Mouse (Mus musculus) intestine, embryonic 14.5 days (tissue): ENCODE results near the gene Myh11. TPM values are rescaled to one million over a fixed set of nuclear protein-coding genes. Genes with fewer than 3 reads are reported as not detected.

Source experiments
- ATAC-seq: fragments of 200-750 bp; cut with Nextera tagmentation; replicated peaks from 2 replicates; pipeline ENCODE4 v1.8.0; 2017; ENCODE audit warnings: low read depth, moderate number of reproducible peaks, moderate TSS enrichment, moderate library complexity; ENCODE audit not compliant: low FRiP score, low TSS enrichment
- DNase-seq: peaks from one replicate; pipeline ENCODE4 v3.0.0-alpha.2; 2018; ENCODE audit warnings: low spot score
- H3K27ac ChIP-seq: fragments of 300-500 bp; sonication (generic); 2 replicates; pipeline ENCODE4 v1.5.1; 2014; ENCODE audit warnings: low read depth, mild to moderate bottlenecking, control low read depth
- H3K27me3 ChIP-seq: fragments of 300-500 bp; sonication (generic); replicated peaks from 2 replicates; pipeline ENCODE4 v1.6.1; 2014; ENCODE audit warnings: low read length, control low read depth; ENCODE audit not compliant: control insufficient read depth, insufficient read depth
- H3K36me3 ChIP-seq: fragments of 300-500 bp; sonication (generic); 2 replicates; pipeline ENCODE4 v1.6.1; 2014; ENCODE audit warnings: low read length, control low read depth; ENCODE audit not compliant: control insufficient read depth, insufficient read depth
- H3K4me1 ChIP-seq: fragments of 300-500 bp; sonication (generic); replicated peaks from 2 replicates; pipeline ENCODE4 v1.6.1; 2014; ENCODE audit warnings: low read length, control low read depth, mixed read lengths; ENCODE audit not compliant: control insufficient read depth, insufficient read depth
- H3K4me2 ChIP-seq: fragments of 300-500 bp; sonication (generic); 2 replicates; pipeline ENCODE4 v1.6.1; 2014; ENCODE audit warnings: low read length
- H3K4me3 ChIP-seq: fragments of 300-500 bp; sonication (generic); 2 replicates; pipeline ENCODE4 v1.5.1; 2014; ENCODE audit warnings: low read depth, low read length, control low read depth, mixed read lengths
- H3K9ac ChIP-seq: fragments of 300-500 bp; sonication (generic); 2 replicates; pipeline ENCODE4 v1.6.1; 2014; ENCODE audit warnings: mild to moderate bottlenecking, low read length
- H3K9me3 ChIP-seq: fragments of 300-500 bp; sonication (generic); 2 replicates; pipeline ENCODE4 v1.6.1; 2016; ENCODE audit warnings: low read length, control low read depth; ENCODE audit not compliant: control insufficient read depth
- WGBS: fragments of 180-500 bp; shearing (Covaris S2); extraction: QIAGEN DNeasy Blood & Tissue Kit; methylation state at CpG from one replicate; pipeline ENCODE4 v1.1.7; 2014; 5-methylcytosine and 5-hydroxymethylcytosine counted together
- polyA plus RNA-seq: library from polyadenylated mRNA; unstranded; fragments of >200 nt; fragmentation: Nextera tagmentation; extraction: Ambion mirVana; gene quantifications from 2 replicates; pipeline ENCODE4 v1.2.1, GENCODE M21; 2014

Gene Myh11
- polyA plus RNA-seq, 1 experiment from 2014 or later, result 215 TPM

DNA sequence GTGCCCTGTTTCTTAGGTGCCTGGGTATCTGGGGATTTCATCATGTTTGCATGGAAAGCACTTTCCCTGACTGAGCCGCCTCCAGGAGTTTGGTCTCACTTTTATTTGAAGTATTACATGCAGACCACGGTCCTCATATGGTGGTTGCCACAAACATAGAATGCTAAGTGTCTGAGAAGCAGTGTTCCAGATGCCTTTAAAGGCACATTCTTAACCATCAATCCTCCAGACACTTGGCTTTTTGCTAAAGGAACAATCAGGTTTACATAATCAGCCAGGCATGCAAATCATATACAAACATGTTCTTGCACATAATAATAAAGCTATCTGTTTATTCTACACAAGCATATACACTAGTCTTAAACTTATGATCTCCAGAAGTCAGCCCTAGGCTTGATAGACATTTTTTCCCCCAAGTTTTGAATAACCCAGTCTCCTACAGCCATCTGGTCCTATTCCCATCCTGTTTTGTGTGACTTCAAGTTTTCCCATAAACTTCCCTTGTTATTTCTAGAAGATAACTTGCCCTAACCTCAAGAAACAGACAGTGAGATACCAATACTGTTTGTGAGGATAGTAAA, 5.5 kb upstream of the Myh11 start:
- H3K4me1 ChIP-seq, result peaks cover 4% of the 10 kb centered on the region; the same call in 1 of the 2 replicates
- no peak overlapping the region for H3K9ac ChIP-seq
- no peaks in the 10 kb centered on the region for H3K9me3 ChIP-seq
- no peak overlapping the region for H3K4me2 ChIP-seq
- no peaks in the 10 kb centered on the region for H3K27me3 ChIP-seq
- peaks cover 33% of the 10 kb centered on the region for H3K36me3 ChIP-seq
- ATAC-seq (no peak), DNase-seq (no peak)
- WGBS, result 51% methylated on average over 2 of the region's 2 CpGs
- H3K27ac ChIP-seq, result peak overlapping the region; percentile 44
- H3K4me3 ChIP-seq, result no peak overlapping the region

DNA sequence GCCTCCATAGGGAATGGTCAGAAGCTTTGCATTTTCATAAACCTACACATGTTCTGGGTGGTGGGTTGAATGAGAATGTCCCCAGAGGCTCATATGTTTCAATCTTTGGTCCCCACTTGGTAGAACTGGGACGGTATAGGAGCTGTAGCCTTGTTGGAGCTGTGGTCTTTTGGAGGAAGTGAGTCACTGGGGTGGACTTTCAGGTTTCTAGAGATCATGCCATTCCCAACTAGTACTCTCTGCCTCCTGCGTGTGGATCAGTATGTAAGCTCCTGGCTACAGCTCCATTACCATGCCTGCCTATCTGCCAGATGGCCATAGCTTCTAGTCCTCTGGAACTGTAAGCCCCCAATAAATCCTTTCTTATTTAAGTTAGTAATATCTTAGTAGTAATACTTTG, 4.1 kb upstream of the Myh11 start:
- WGBS, result 78% methylated on average over 2 of the region's 2 CpGs
- no peak for DNase-seq
- Histone ChIP-seq H3K4me2 (no peak overlapping the region), H3K27ac (no peak overlapping the region), H3K9me3 (no peaks in the 10 kb centered on the region), H3K9ac (no peak overlapping the region), H3K4me1 (peaks cover 4% of the 10 kb centered on the region; the same call in 1 of the 2 replicates), H3K27me3 (no peaks in the 10 kb centered on the region), H3K4me3 (no peak overlapping the region), H3K36me3 (peaks cover 25% of the 10 kb centered on the region)
- no peak for ATAC-seq

DNA sequence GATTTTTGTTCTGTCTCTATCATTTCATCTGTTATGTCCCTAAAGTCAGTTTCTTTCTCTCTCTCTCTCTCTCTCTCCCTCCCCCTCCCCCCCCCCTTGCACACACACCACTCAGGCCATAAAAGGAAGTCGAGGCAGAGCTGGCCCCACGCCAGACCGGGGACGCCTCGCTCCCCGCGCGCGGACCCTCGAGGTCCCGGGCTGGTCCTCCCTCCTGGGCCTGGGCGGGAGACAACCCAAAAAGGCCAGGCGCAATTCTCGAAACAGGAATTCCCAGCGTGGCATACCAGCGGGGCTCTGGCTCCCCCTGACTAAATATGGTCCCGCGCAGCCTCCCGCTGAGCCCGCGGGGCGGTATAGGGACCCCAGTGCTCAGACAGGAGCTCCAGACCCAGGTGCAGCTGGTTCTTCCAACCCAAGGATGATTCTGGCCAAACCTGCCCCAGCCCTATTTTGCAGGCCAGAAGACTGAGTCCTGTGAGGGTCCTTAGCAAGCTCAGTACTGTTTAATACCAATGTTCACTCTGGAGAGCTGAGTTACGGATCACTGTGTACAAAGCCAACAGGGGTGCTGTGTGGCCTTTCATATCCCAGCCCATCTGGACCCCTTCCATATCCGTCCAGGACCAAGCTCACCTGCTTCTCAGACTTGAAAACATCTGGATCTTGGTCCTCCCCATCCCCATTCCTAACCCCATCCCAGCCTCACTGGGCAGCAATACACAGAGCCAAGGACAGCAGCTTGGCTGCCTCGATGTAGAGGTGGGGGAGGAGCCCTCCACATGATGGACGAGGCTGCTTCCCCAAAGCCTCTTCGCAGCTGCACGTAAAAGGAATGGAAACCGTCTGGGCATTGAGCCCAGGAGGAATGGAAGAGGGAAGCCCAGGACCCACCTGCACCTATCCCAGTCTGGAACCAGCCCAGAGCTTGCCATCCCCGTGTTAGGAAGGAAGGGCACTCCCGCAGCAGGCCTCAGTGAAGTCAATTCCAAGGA, 1.3 kb upstream of the Myh11 start:
- peak overlapping the region; percentile 48 for H3K4me2 ChIP-seq
- H3K4me3 ChIP-seq, result peak overlapping the region; percentile 31
- WGBS, result 7% methylated on average over 31 of the region's 31 CpGs
- ATAC-seq, result peak; percentile 72
- no peaks in the 10 kb centered on the region for H3K27me3 ChIP-seq
- H3K27ac ChIP-seq, result peak overlapping the region; percentile 85
- H3K9ac ChIP-seq, result peak overlapping the region; percentile 29; the same call in 1 of the 2 replicates
- no peaks in the 10 kb centered on the region for H3K9me3 ChIP-seq
- H3K36me3 ChIP-seq, result peaks cover 5% of the 10 kb centered on the region; the same call in 1 of the 2 replicates
- H3K4me1 ChIP-seq, result peaks cover 2% of the 10 kb centered on the region; the same call in 1 of the 2 replicates
- peak; percentile 76 for DNase-seq

GRCm38 (mm10) chr16:14272374-14272965, 18.7 kb downstream of the Myh11 start:
- peak; percentile 55; the same call in 1 of the 2 replicates for ATAC-seq
- H3K27me3 ChIP-seq, result no peaks in the 10 kb centered on the region
- peak overlapping the region; percentile 40 for H3K27ac ChIP-seq
- H3K4me1 ChIP-seq, result no peaks in the 10 kb centered on the region
- no peak overlapping the region for H3K9ac ChIP-seq
- no peak for DNase-seq
- H3K4me2 ChIP-seq, result no peak overlapping the region
- WGBS, result 35% methylated on average over 4 of the region's 4 CpGs
- H3K9me3 ChIP-seq, result no peaks in the 10 kb centered on the region
- peaks cover 8% of the 10 kb centered on the region; the same call in 1 of the 2 replicates for H3K36me3 ChIP-seq
- H3K4me3 ChIP-seq, result no peak overlapping the region

- H3K27ac ChIP-seq, result no peak overlapping the region
- H3K9ac ChIP-seq, result no peak overlapping the region
- ATAC-seq (no peak), DNase-seq (no peak)
- no peak overlapping the region for H3K4me2 ChIP-seq
- H3K4me3 ChIP-seq, result no peak overlapping the region
- H3K36me3 ChIP-seq, result no peaks in the 10 kb centered on the region
- no peaks in the 10 kb centered on the region for H3K9me3 ChIP-seq
- H3K27me3 ChIP-seq, result no peaks in the 10 kb centered on the region
- no peaks in the 10 kb centered on the region for H3K4me1 ChIP-seq
- 27% methylated on average over 4 of the region's 4 CpGs for WGBS
Observed at GRCm38 (mm10) chr16:14265203-14265920, 25.8 kb downstream of the Myh11 start.

DNA sequence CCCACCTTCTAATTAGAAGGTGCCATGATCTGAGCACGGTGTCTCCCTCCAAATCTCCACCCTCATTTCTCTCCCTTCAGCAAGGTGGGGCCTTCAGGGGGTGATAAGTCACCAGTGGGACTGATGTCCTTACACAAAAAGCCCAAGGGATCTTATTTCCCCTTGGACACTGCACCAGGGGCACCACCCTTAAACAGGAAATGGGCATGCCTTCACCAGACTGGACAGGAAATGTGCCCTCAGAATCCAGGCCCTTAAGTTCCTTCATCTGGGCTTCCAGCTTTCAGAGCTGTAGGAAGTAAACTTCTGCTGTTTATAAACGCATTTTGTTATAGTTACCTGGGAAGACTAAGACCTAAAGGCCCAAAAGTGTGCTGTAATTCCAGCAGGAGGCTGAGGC, 26.7 kb downstream of the Myh11 start:
- Histone ChIP-seq H3K9ac (no peak overlapping the region), H3K27ac (no peak overlapping the region), H3K4me3 (no peak overlapping the region), H3K4me1 (no peaks in the 10 kb centered on the region), H3K36me3 (no peaks in the 10 kb centered on the region), H3K4me2 (no peak overlapping the region), H3K27me3 (no peaks in the 10 kb centered on the region), H3K9me3 (no peaks in the 10 kb centered on the region)
- DNase-seq (no peak), ATAC-seq (no peak)
- 75% methylated on average over 2 of the region's 2 CpGs for WGBS

- no peak overlapping the region for H3K27ac ChIP-seq
- no peaks in the 10 kb centered on the region for H3K4me1 ChIP-seq
- H3K36me3 ChIP-seq, result no peaks in the 10 kb centered on the region
- no peak overlapping the region for H3K9ac ChIP-seq
- H3K4me3 ChIP-seq, result no peak overlapping the region
- ATAC-seq, result no peak
- no peak for DNase-seq
- H3K9me3 ChIP-seq, result no peaks in the 10 kb centered on the region
- H3K27me3 ChIP-seq, result no peaks in the 10 kb centered on the region
- no peak overlapping the region for H3K4me2 ChIP-seq
- 79% methylated on average over 6 of the region's 6 CpGs for WGBS
Observed at GRCm38 (mm10) chr16:14263241-14263640, 27.9 kb downstream of the Myh11 start.

- no peak overlapping the region for H3K9ac ChIP-seq
- H3K27ac ChIP-seq, result no peak overlapping the region
- no peak overlapping the region for H3K4me3 ChIP-seq
- H3K4me1 ChIP-seq, result no peaks in the 10 kb centered on the region
- no peak overlapping the region for H3K4me2 ChIP-seq
- no peaks in the 10 kb centered on the region for H3K9me3 ChIP-seq
- 84% methylated on average over 1 of the region's 1 CpGs for WGBS
- no peak for DNase-seq
- no peaks in the 10 kb centered on the region for H3K27me3 ChIP-seq
- no peak for ATAC-seq
- H3K36me3 ChIP-seq, result no peaks in the 10 kb centered on the region
Observed at GRCm38 (mm10) chr16:14262410-14262809, 28.8 kb downstream of the Myh11 start.
